Mouse (Mus musculus): ENCODE data around the gene Gfer. TPM values are rescaled to one million over a fixed set of nuclear protein-coding genes. Genes with fewer than 3 reads are reported as not detected.

Gfer gene
- polyA plus RNA-seq (2012; fragmentation: generic; extraction: Trizol): 62.8 TPM
- long read RNA-seq, experiment 1, transcript Gfer-204 (4 exons, 1,177 nt): major isoform, 28 of 42 reads
- long read RNA-seq, experiment 1, partial matches to known transcripts: 7 of 42 reads
- long read RNA-seq, experiment 1, other reads (novel, unspliced or antisense): 4 of 42 reads
- long read RNA-seq, experiment 2, transcript Gfer-204 (4 exons, 1,177 nt): major isoform, 49 of 66 reads
- long read RNA-seq, experiment 2, partial matches to known transcripts: 13 of 66 reads
- long read RNA-seq, experiment 2, other reads (novel, unspliced or antisense): 4 of 66 reads

DNA sequence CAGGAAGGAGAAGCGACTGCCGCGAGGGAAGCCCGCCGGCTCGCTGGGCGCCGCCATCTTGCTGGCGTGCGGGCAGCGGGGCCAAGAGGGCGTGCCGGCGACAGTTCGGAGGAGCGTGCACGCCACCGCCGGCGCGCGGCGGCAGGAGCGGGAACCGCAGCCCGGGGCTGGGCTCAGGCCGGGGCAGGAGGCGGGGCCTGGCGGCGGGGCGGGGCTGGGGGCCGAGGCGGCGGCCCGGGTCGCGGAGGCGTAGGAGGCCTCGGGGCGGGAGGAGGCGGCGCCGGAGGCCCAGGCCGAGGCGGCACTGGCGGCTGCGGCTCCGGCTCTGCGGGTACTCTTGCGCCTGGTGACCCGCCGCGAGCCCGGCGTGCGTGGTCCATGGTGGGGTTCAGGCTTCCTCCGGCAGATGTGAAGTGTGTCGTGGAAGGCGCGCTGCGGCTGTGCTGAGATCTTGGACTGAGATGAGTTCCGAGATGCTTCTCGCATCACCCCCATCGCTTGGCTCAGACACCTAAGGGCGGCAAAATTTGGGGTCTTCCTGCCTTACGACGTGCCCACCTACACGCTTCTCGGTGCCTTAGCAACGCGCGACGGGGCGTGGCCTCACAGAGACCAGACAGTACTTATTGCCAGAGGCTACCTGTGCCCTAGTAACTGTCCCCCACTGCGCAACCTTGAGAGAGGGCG, at the start of gene Gfer, which contains the start of gene Noxo1:
Gene Gfer (minus strand): TSS at position 146 of the 687 bp plus-strand sequence.
Gene Noxo1 (plus strand): TSS at position 224 of the 687 bp plus-strand sequence.
- TF ChIP-seq CEBPB (IDR thresholded peaks at IDR 0.05; ENCODE audit: low read depth) (no peak), MAX (IDR thresholded peaks at IDR 0.05) (peak; percentile 24), CTCF (IDR thresholded peaks at IDR 0.05; ENCODE audit: control insufficient read depth, insufficient read depth, insufficient read length) (peak; percentile 20)
- Histone ChIP-seq H3ac (ENCODE audit: control insufficient read depth, insufficient read length, low read depth) (peak within 1 kb of the TSS; percentile 90), H3K27me3 (ENCODE audit: control insufficient read depth, insufficient read depth, insufficient read length) (no peaks in the 10 kb centered on the region), H3K79me3 (ENCODE audit: low read depth) (peaks cover 1% of the 10 kb centered on the region), H3K4me3 (ENCODE audit: insufficient read depth, poor library complexity, severe bottlenecking) (peak within 1 kb of the TSS; percentile 87), H3K36me3 (ENCODE audit: control insufficient read depth, insufficient read depth) (peaks cover 18% of the 10 kb centered on the region), H3K79me2 (ENCODE audit: control insufficient read depth, insufficient read depth) (peaks cover 16% of the 10 kb centered on the region)

GRCm38 (mm10) chr17:24744381-24744780, 48.4 kb upstream of the Gfer start:
- TF ChIP-seq MAX (IDR thresholded peaks at IDR 0.05) (no peak), MYOD1 (IDR thresholded peaks at IDR 0.05; ENCODE audit: control insufficient read depth, insufficient read length, low read depth) (no peak), FOSL1 (IDR thresholded peaks at IDR 0.05; ENCODE audit: insufficient read depth, low read length, poor library complexity, severe bottlenecking) (no peak), USF1 (IDR thresholded peaks at IDR 0.05; ENCODE audit: low read depth) (no peak), CEBPB (IDR thresholded peaks at IDR 0.05; ENCODE audit: low read depth) (no peak), CTCF (IDR thresholded peaks at IDR 0.05; ENCODE audit: control insufficient read depth, insufficient read depth, insufficient read length) (no peak), MYOG (IDR thresholded peaks at IDR 0.05; ENCODE audit: control insufficient read depth, extremely low read depth, insufficient read length) (no peak)
- Histone ChIP-seq H3K27me3 (ENCODE audit: control insufficient read depth, insufficient read depth, insufficient read length) (no peaks in the 10 kb centered on the region), H3K79me2 (ENCODE audit: control insufficient read depth, insufficient read depth) (no peaks in the 10 kb centered on the region), H3ac (ENCODE audit: control insufficient read depth, insufficient read length, low read depth) (no peak overlapping the region), H3K4me3 (ENCODE audit: insufficient read depth, poor library complexity, severe bottlenecking) (no peak overlapping the region), H3K79me3 (ENCODE audit: low read depth) (no peaks in the 10 kb centered on the region), H3K36me3 (ENCODE audit: control insufficient read depth, insufficient read depth) (no peaks in the 10 kb centered on the region)

- Histone ChIP-seq H3K36me3 (ENCODE audit: control insufficient read depth, insufficient read depth) (no peaks in the 10 kb centered on the region), H3ac (ENCODE audit: control insufficient read depth, insufficient read length, low read depth) (no peak overlapping the region), H3K27me3 (ENCODE audit: control insufficient read depth, insufficient read depth, insufficient read length) (no peaks in the 10 kb centered on the region), H3K79me2 (ENCODE audit: control insufficient read depth, insufficient read depth) (no peaks in the 10 kb centered on the region), H3K4me3 (ENCODE audit: insufficient read depth, poor library complexity, severe bottlenecking) (no peak overlapping the region), H3K79me3 (ENCODE audit: low read depth) (no peaks in the 10 kb centered on the region)
- TF ChIP-seq USF1 (IDR thresholded peaks at IDR 0.05; ENCODE audit: low read depth): no peak
- TF ChIP-seq CEBPB (IDR thresholded peaks at IDR 0.05; ENCODE audit: low read depth): no peak
- no peak for TF ChIP-seq MYOD1 (IDR thresholded peaks at IDR 0.05; ENCODE audit: control insufficient read depth, insufficient read length, low read depth)
- TF ChIP-seq CTCF (IDR thresholded peaks at IDR 0.05; ENCODE audit: control insufficient read depth, insufficient read depth, insufficient read length): no peak
- no peak for TF ChIP-seq FOSL1 (IDR thresholded peaks at IDR 0.05; ENCODE audit: insufficient read depth, low read length, poor library complexity, severe bottlenecking)
- no peak for TF ChIP-seq MAX (IDR thresholded peaks at IDR 0.05)
- no peak for TF ChIP-seq MYOG (IDR thresholded peaks at IDR 0.05; ENCODE audit: control insufficient read depth, extremely low read depth, insufficient read length)
Observed at GRCm38 (mm10) chr17:24743896-24744295, 47.9 kb upstream of the Gfer start.

DNA sequence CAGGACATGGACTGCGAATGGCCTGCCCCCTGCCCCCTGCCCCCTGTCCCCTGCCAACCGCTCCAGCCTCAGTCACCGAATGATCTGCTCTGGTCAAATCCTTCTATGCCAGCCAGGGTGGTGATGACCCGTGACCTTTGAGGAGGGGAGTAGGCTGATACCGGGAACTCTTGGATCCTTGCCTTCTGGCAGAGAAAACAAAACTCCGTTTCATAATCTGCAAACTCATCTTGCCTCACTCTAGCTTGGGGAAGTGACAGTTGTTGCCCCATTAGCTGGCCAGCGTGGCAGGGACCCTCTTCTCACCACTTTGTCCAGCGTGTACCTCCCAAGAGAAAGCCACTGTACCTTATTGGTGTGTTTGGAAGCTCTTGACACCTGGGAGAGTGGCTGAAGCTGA, 46.4 kb upstream of the Gfer start:
- H3K27me3 ChIP-seq (ENCODE audit: control insufficient read depth, insufficient read depth, insufficient read length): no peaks in the 10 kb centered on the region
- no peak overlapping the region for H3ac ChIP-seq (ENCODE audit: control insufficient read depth, insufficient read length, low read depth)
- no peaks in the 10 kb centered on the region for H3K79me3 ChIP-seq (ENCODE audit: low read depth)
- H3K36me3 ChIP-seq (ENCODE audit: control insufficient read depth, insufficient read depth): no peaks in the 10 kb centered on the region
- H3K79me2 ChIP-seq (ENCODE audit: control insufficient read depth, insufficient read depth): no peaks in the 10 kb centered on the region
- no peak overlapping the region for H3K4me3 ChIP-seq (ENCODE audit: insufficient read depth, poor library complexity, severe bottlenecking)
- no peak for TF ChIP-seq USF1 (IDR thresholded peaks at IDR 0.05; ENCODE audit: low read depth)
- TF ChIP-seq MYOD1 (IDR thresholded peaks at IDR 0.05; ENCODE audit: control insufficient read depth, insufficient read length, low read depth): no peak
- TF ChIP-seq MYOG (IDR thresholded peaks at IDR 0.05; ENCODE audit: control insufficient read depth, extremely low read depth, insufficient read length): no peak
- no peak for TF ChIP-seq CEBPB (IDR thresholded peaks at IDR 0.05; ENCODE audit: low read depth)
- no peak for TF ChIP-seq MAX (IDR thresholded peaks at IDR 0.05)
- TF ChIP-seq FOSL1 (IDR thresholded peaks at IDR 0.05; ENCODE audit: insufficient read depth, low read length, poor library complexity, severe bottlenecking): no peak
- TF ChIP-seq CTCF (IDR thresholded peaks at IDR 0.05; ENCODE audit: control insufficient read depth, insufficient read depth, insufficient read length): no peak

DNA sequence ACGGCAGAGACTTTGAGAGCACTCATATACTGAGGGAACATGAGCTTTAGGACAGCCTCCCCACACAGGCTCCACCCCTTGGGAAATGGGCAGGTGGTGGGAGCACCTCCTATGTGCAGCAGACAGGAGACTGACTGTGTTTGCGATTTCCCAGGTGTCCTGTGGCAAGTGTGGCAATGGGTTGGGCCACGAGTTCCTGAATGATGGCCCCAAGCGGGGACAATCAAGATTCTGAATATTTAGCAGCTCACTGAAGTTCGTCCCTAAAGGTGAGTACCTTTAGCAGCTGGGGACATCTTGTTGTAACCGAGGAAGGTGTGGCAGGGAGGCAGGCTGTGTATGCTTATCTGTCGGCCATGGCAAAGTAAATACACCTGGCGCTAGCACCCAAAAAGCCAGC, 44.0 kb upstream of the Gfer start:
- Histone ChIP-seq H3K4me3 (ENCODE audit: insufficient read depth, poor library complexity, severe bottlenecking) (no peak overlapping the region), H3K36me3 (ENCODE audit: control insufficient read depth, insufficient read depth) (no peaks in the 10 kb centered on the region), H3ac (ENCODE audit: control insufficient read depth, insufficient read length, low read depth) (no peak overlapping the region), H3K27me3 (ENCODE audit: control insufficient read depth, insufficient read depth, insufficient read length) (no peaks in the 10 kb centered on the region), H3K79me2 (ENCODE audit: control insufficient read depth, insufficient read depth) (no peaks in the 10 kb centered on the region), H3K79me3 (ENCODE audit: low read depth) (no peaks in the 10 kb centered on the region)
- no peak for TF ChIP-seq CTCF (IDR thresholded peaks at IDR 0.05; ENCODE audit: control insufficient read depth, insufficient read depth, insufficient read length)
- no peak for TF ChIP-seq MYOG (IDR thresholded peaks at IDR 0.05; ENCODE audit: control insufficient read depth, extremely low read depth, insufficient read length)
- TF ChIP-seq FOSL1 (IDR thresholded peaks at IDR 0.05; ENCODE audit: insufficient read depth, low read length, poor library complexity, severe bottlenecking): no peak
- no peak for TF ChIP-seq MYOD1 (IDR thresholded peaks at IDR 0.05; ENCODE audit: control insufficient read depth, insufficient read length, low read depth)
- TF ChIP-seq CEBPB (IDR thresholded peaks at IDR 0.05; ENCODE audit: low read depth): no peak
- no peak for TF ChIP-seq MAX (IDR thresholded peaks at IDR 0.05)
- no peak for TF ChIP-seq USF1 (IDR thresholded peaks at IDR 0.05; ENCODE audit: low read depth)

Measured in C2C12 (cell line).